Mouse (Mus musculus) forebrain, embryonic 11.5 days (tissue): ENCODE measurements around the gene Padi6. TPM values are rescaled to one million over a fixed set of nuclear protein-coding genes. Genes with fewer than 3 reads are reported as not detected.

ENCODE experiments used
- ATAC-seq: fragments of 200-750 bp; cut with Nextera tagmentation; replicated peaks from 2 replicates; pipeline ENCODE4 v1.8.0; 2017; ENCODE audit warnings: moderate TSS enrichment; ENCODE audit not compliant: low FRiP score
- DNase-seq: peaks from one replicate; pipeline ENCODE4 v3.0.0-alpha.2; 2017; ENCODE audit warnings: low spot score
- H3K27ac ChIP-seq: fragments of 300-500 bp; sonication (generic); 2 replicates; pipeline ENCODE4 v1.5.1; 2014; ENCODE audit warnings: low read depth, low read length
- H3K27me3 ChIP-seq: fragments of 300-500 bp; sonication (generic); 2 replicates; pipeline ENCODE4 v1.6.1; 2014; ENCODE audit warnings: mild to moderate bottlenecking, low read length, mixed read lengths; ENCODE audit not compliant: control insufficient read depth, insufficient read depth
- H3K36me3 ChIP-seq: fragments of 300-500 bp; sonication (generic); 2 replicates; pipeline ENCODE4 v1.6.1; 2014; ENCODE audit warnings: mild to moderate bottlenecking, low read length, moderate library complexity, mixed read lengths; ENCODE audit not compliant: control insufficient read depth, insufficient read depth
- H3K4me1 ChIP-seq: fragments of 300-500 bp; sonication (generic); replicated peaks from 2 replicates; pipeline ENCODE4 v1.6.1; 2014; ENCODE audit warnings: low read length, mixed read lengths; ENCODE audit not compliant: control insufficient read depth, insufficient read depth
- H3K4me2 ChIP-seq: fragments of 300-500 bp; sonication (generic); 2 replicates; pipeline ENCODE4 v1.6.1; 2014; ENCODE audit warnings: low read depth, mild to moderate bottlenecking, low read length, moderate library complexity, mixed read lengths; ENCODE audit not compliant: severe bottlenecking
- H3K4me3 ChIP-seq: fragments of 300-500 bp; sonication (generic); 2 replicates; pipeline ENCODE4 v1.5.1; 2014; ENCODE audit warnings: low read depth, low read length
- H3K9ac ChIP-seq: fragments of 300-500 bp; sonication (generic); 2 replicates; pipeline ENCODE4 v1.6.1; 2014; ENCODE audit warnings: low read length
- H3K9me3 ChIP-seq: fragments of 300-500 bp; sonication (generic); 2 replicates; pipeline ENCODE4 v1.6.1; 2016; ENCODE audit warnings: low read length, mixed read lengths; ENCODE audit not compliant: control insufficient read depth
- WGBS: fragments of 180-500 bp; shearing (Covaris S2); extraction: QIAGEN DNeasy Blood & Tissue Kit; methylation state at CpG from one replicate; pipeline ENCODE4 v1.1.7; 2014; 5-methylcytosine and 5-hydroxymethylcytosine counted together
- polyA plus RNA-seq: library from polyadenylated mRNA; unstranded; fragments of >200 nt; fragmentation: Nextera tagmentation; extraction: Ambion mirVana; gene quantifications from 2 replicates; pipeline ENCODE4 v1.2.1, GENCODE M21; 2014

The Padi6 gene
- polyA plus RNA-seq, 1 experiment from 2014 or later: 0.08 TPM

DNA sequence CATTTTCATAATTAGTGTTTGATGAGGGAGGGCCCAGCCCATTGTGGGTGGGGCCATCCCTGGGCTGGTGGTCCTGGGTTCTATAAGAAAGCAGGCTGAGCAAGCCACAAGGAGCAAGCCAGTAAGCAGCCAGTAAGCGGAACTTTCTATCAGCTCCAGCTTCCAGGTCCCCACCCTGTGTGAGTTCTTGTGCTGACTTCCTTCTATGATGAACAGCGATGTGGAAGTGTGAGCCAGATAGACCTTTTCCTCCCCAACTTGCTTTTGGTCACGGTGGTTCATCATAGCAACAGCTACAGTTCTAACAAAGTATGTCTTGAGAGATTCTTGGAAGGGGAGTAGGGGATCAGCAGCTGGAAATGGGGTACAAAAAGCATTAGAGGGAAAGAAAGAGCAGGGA, 23.5 kb upstream of the Padi6 start:
- 78% methylated on average over 3 of the region's 3 CpGs for WGBS
- ATAC-seq (no peak), DNase-seq (no peak)
- Histone ChIP-seq H3K9ac (no peak overlapping the region), H3K27ac (no peak overlapping the region), H3K36me3 (no peaks in the 10 kb centered on the region), H3K9me3 (no peaks in the 10 kb centered on the region), H3K4me2 (no peak overlapping the region), H3K27me3 (no peaks in the 10 kb centered on the region), H3K4me3 (no peak overlapping the region), H3K4me1 (no peaks in the 10 kb centered on the region)

DNA sequence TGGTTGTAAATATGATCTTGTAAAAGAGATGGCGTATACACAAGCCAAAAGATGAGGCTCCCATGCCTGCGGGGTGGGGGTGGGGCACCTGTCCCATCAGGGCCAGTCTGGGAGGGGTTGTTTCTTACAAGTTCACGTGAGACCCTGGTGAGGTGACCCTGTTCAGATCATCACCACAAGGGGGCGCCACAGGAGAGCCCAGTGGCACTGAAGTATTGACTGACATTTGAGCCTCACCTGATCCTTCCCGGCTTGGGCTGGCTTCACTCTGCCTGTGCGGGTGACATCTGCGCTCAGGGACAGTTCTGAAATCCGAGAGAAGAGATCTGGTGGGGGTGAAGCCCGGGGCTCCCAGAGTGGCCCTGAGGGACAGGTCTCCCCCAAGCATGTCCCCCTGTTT, 20.7 kb upstream of the Padi6 start:
- WGBS: 19% methylated on average over 9 of the region's 9 CpGs
- no peak overlapping the region for H3K4me3 ChIP-seq
- H3K27ac ChIP-seq: no peak overlapping the region
- DNase-seq (peak; percentile 82), ATAC-seq (no peak)
- H3K4me1 ChIP-seq: peaks cover 2% of the 10 kb centered on the region; the same call in 1 of the 2 replicates
- H3K27me3 ChIP-seq: no peaks in the 10 kb centered on the region
- H3K4me2 ChIP-seq: no peak overlapping the region
- no peaks in the 10 kb centered on the region for H3K36me3 ChIP-seq
- H3K9me3 ChIP-seq: no peaks in the 10 kb centered on the region
- H3K9ac ChIP-seq: no peak overlapping the region

DNA sequence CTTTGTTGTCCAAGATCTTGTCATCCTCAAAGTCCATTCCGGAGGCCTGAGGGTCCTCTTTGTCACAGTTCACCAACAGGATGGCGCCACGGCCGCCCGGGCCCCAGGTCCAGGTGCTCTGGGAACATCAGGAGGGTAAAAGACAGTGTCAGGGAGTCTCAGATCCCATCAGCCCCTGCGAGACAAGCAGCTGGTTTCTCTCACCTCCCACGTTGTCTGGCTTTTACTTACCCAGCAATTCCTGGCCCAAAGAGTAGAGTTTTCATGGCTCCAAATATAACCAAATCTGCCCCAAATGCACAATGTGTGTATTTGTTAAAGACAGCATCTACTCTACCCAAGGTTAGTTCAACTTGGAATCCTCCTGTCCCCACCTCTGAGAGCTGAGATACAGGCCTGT, 19.2 kb upstream of the Padi6 start:
- Histone ChIP-seq H3K27me3 (no peaks in the 10 kb centered on the region), H3K9ac (no peak overlapping the region), H3K4me3 (no peak overlapping the region), H3K4me1 (peaks cover 10% of the 10 kb centered on the region; the same call in 1 of the 2 replicates), H3K9me3 (no peaks in the 10 kb centered on the region), H3K27ac (no peak overlapping the region), H3K4me2 (no peak overlapping the region), H3K36me3 (no peaks in the 10 kb centered on the region)
- ATAC-seq: no peak
- DNase-seq: no peak
- 84% methylated on average over 7 of the region's 7 CpGs for WGBS

DNA sequence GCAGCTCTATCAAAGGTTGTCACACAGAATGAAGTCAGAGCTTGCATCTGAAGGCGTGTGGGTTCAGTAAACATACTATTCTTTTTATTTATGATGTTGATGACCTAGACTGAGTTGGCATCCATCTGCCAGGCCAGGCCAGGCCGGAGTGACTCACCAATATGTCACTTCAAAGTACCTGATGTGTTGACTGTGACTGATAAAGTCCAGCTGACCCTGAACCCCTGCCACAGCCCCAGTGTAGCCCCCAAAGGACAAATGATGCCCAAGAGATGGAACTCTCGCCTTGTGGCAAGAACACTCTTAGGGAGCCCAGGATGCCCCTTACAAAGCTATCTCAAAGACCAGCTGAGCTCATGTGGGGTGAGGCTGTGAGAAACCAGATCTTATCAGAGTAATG, 13.4 kb upstream of the Padi6 start:
- 88% methylated on average over 3 of the region's 3 CpGs for WGBS
- H3K9ac ChIP-seq: no peak overlapping the region

DNA sequence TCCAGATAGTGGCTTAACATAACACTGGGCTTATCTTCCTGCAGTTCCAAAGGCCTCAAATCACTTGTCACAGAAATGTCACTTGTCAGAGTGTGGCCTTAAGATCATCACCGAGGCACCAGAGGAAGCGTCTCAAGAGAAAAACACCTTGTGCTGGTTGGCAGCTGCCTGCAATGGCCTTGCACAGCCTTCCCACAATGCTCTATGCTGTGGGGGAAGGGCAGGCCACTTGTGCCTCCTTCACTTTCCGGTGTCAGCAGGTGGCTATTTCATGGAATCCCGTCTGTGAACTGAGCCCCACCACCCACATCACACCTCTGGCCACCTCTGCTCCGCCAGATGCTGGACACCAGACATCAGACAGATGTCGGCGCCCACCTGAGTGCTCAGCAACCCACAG, 10.9 kb upstream of the Padi6 start:
- Histone ChIP-seq H3K4me2 (no peak overlapping the region), H3K9ac (no peak overlapping the region), H3K27me3 (no peaks in the 10 kb centered on the region), H3K27ac (no peak overlapping the region), H3K36me3 (no peaks in the 10 kb centered on the region), H3K4me1 (peaks cover 13% of the 10 kb centered on the region; the same call in 1 of the 2 replicates), H3K9me3 (no peaks in the 10 kb centered on the region), H3K4me3 (no peak overlapping the region)
- ATAC-seq: no peak
- 72% methylated on average over 7 of the region's 7 CpGs for WGBS
- DNase-seq: no peak

More for the DNA sequence above, 13.4 kb upstream of the Padi6 start:
- Histone ChIP-seq H3K4me2 (no peak overlapping the region), H3K9me3 (no peaks in the 10 kb centered on the region), H3K27me3 (no peaks in the 10 kb centered on the region), H3K4me1 (peaks cover 10% of the 10 kb centered on the region; the same call in 1 of the 2 replicates), H3K27ac (no peak overlapping the region), H3K4me3 (no peak overlapping the region), H3K36me3 (no peaks in the 10 kb centered on the region)
- DNase-seq (no peak), ATAC-seq (no peak)

DNA sequence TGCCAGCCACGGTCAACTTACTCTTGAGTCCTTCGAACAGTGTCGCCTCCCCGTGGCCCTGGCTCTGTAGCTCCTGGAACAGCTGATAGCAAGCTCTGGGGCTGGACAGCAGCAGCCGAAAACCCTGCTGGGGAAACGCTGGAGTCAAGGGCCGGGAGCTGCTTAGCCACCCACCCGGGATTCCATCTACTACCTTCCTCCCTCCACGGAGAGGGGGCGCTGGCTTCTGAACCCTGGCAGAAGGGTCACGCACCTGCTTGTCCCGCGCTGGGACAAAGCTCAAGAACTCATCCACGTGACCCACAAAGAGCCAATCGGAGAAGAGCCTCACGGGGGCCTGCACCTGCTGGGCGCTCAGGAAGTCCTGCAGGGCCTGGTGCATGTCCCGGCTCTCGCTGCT, 7.9 kb upstream of the Padi6 start:
- Histone ChIP-seq H3K4me3 (peak overlapping the region; percentile 2; the same call in 1 of the 2 replicates), H3K36me3 (no peaks in the 10 kb centered on the region), H3K27ac (no peak overlapping the region), H3K9me3 (no peaks in the 10 kb centered on the region), H3K27me3 (no peaks in the 10 kb centered on the region), H3K4me1 (peaks cover 3% of the 10 kb centered on the region; the same call in 1 of the 2 replicates), H3K9ac (peak overlapping the region; percentile 3; the same call in 1 of the 2 replicates), H3K4me2 (peak overlapping the region; percentile 44; the same call in 1 of the 2 replicates)
- ATAC-seq (no peak), DNase-seq (peak; percentile 63)
- WGBS: 7% methylated on average over 19 of the region's 19 CpGs

DNA sequence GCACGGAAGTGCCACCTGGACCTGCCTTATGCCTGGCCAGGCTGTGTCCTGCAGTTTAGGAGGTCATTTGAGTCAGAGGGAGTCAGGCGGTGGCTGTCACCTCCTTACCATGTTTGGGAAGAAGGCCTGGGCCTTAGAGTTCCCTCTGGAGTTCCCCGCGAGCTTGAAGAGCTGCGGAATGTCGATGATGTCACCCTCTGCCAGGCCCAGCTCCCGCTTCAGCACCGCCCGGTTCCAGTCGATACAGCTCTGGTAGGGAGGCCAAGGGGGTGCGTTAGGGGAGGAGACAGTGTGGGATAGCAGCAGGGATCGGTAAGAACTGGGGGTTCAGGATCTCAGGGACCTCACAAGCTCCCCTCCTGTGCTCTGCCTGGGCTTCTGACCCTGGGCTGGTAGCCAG, 5.5 kb upstream of the Padi6 start:
- no peaks in the 10 kb centered on the region for H3K36me3 ChIP-seq
- H3K4me3 ChIP-seq: no peak overlapping the region
- no peak for DNase-seq
- 27% methylated on average over 12 of the region's 12 CpGs for WGBS
- no peaks in the 10 kb centered on the region for H3K9me3 ChIP-seq
- no peak overlapping the region for H3K9ac ChIP-seq
- H3K27me3 ChIP-seq: no peaks in the 10 kb centered on the region
- no peak for ATAC-seq
- no peak overlapping the region for H3K4me2 ChIP-seq
- H3K27ac ChIP-seq: no peak overlapping the region
- peaks cover 3% of the 10 kb centered on the region; the same call in 1 of the 2 replicates for H3K4me1 ChIP-seq

DNA sequence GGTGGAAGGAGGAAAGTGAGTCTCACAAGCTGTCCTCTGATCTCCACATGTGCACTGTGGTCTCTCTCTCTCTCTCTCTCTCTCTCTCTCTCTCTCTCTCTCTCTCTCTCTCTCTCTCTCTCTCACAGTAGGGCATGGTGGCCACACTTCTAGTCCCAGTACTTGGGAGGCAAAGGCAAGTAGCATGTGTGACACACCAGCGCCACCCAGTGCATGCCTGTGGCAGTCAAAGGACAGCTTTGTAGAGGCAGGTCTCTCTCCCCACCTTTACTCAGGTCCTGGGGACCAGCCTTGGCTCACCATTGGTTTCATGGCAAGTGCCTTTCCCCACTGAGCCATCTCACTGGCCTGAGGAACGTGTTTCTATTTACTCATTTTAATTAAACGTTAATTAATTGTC, 2.2 kb upstream of the Padi6 start:
- Histone ChIP-seq H3K9me3 (no peaks in the 10 kb centered on the region), H3K4me1 (no peaks in the 10 kb centered on the region), H3K27ac (no peak overlapping the region), H3K9ac (no peak overlapping the region), H3K4me3 (no peak overlapping the region), H3K27me3 (no peaks in the 10 kb centered on the region), H3K36me3 (no peaks in the 10 kb centered on the region), H3K4me2 (no peak overlapping the region)
- WGBS: 27% methylated on average over 3 of the region's 3 CpGs
- peak; percentile 67 for DNase-seq
- no peak for ATAC-seq

DNA sequence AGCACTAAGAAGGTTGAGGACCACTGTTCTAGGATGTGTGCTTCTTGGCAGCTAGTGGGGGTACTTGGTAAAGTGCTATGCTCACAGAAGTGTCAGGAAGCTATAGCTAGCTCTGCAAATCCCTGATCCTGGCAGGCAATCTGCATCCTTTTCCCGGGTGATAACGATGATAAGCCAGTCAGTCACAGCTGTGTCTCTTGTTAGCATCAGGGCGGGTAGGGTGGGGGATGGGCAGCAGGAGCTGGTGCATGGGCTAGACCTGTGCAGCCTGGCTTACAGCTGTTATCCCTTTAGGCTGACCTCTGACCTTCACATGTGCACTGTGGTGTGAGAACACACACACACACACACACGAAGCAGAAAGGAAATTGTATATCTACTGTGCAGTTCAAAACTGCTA, 643 bp upstream of the Padi6 start:
- Histone ChIP-seq H3K4me1 (0 out of 2 replicates have a peak, but pooled peaks cover 1% of the 10 kb centered on the region), H3K9ac (no peak overlapping the region), H3K36me3 (no peaks in the 10 kb centered on the region), H3K27ac (no peak overlapping the region), H3K9me3 (no peaks in the 10 kb centered on the region), H3K4me2 (no peak overlapping the region), H3K4me3 (no peak overlapping the region), H3K27me3 (no peaks in the 10 kb centered on the region)
- WGBS: 63% methylated on average over 4 of the region's 4 CpGs
- ATAC-seq (no peak), DNase-seq (no peak)
